Mouse (Mus musculus): Measurements from ENCODE around the gene Crip3. TPM values are rescaled to one million over a fixed set of nuclear protein-coding genes. Genes with fewer than 3 reads are reported as not detected.

The Crip3 gene
- polyA plus RNA-seq, 1 experiment from 2014 or later: 0.24 TPM

DNA sequence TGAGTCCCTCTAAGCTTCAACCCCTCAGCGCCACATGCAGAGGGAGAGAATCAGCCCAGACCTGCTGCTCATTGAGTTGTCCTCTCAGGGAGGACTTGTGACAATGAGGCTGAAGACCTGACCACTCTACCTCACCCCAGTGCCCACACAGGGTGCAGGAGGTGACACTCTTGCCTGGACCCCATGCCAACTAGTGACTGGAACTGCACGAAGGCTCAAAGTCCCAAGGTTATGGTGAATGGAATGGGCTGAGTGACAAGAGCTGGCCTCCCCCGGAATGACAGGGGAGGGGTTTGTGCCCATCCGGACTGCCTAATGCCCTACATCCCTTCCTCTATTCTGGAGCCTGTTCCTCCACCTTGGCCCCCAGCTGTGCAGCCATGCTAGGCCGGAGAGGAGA, 24.0 kb downstream of the Crip3 start:
- Histone ChIP-seq H3K4me1 (ENCODE audit: control insufficient read depth, insufficient read depth, low read length) (peaks cover 27% of the 10 kb centered on the region), H3K9me3 (ENCODE audit: control insufficient read depth, low read length) (no peaks in the 10 kb centered on the region), H3K4me3 (ENCODE audit: low read depth, low read length) (no peak overlapping the region), H3K9ac (ENCODE audit: low read length) (no peak overlapping the region), H3K36me3 (ENCODE audit: control insufficient read depth, insufficient read depth, low read length) (no peaks in the 10 kb centered on the region), H3K27ac (ENCODE audit: low read depth, low read length) (no peak overlapping the region), H3K27me3 (ENCODE audit: control insufficient read depth, insufficient read depth, low read length) (peaks cover 30% of the 10 kb centered on the region), H3K4me2 (ENCODE audit: low read depth) (no peak overlapping the region)
- no peak for ATAC-seq (ENCODE audit: insufficient read depth, low FRiP score, low TSS enrichment)
- no peak for DNase-seq (ENCODE audit: low spot score)
- WGBS: 34% methylated on average over 5 of the region's 5 CpGs

DNA sequence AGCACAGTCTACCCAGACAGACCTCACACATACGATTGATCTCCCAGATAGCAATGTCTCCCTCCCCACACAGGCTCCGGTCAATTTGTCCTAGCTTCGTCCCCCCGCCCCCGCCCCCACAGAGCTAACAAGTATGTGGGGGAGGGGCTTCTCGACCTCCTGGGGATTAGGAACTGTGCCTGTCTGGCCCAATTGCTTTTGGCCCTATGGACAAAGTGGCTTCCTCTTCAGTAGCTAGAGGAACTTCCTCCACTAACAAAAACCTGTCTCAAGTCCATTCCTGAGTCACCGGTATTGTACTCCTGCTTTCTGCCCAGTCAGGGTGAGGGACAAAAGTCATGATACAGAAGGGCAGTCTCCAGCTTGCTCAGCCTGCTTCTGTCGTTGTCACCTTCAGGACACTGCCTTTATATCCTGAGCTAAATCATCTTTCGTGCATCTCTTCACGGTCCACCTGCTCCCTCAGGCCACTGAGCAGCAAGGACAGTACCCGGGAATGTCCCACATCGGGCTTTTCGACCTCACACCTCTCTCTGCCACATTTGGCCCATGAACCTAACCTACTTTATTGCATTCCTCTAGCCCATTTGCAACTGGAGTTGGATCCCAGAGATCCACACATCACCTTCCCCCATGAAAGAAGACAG, 24.7 kb downstream of the Crip3 start:
- Histone ChIP-seq H3K9ac (ENCODE audit: low read length) (no peak overlapping the region; the same call in 1 of the 2 replicates), H3K4me1 (ENCODE audit: control insufficient read depth, insufficient read depth, low read length) (peaks cover 27% of the 10 kb centered on the region), H3K36me3 (ENCODE audit: control insufficient read depth, insufficient read depth, low read length) (no peaks in the 10 kb centered on the region), H3K4me3 (ENCODE audit: low read depth, low read length) (peak overlapping the region; percentile 25; the same call in 1 of the 2 replicates), H3K4me2 (ENCODE audit: low read depth) (peak overlapping the region; percentile 68; the same call in 1 of the 2 replicates), H3K9me3 (ENCODE audit: control insufficient read depth, low read length) (no peaks in the 10 kb centered on the region), H3K27ac (ENCODE audit: low read depth, low read length) (no peak overlapping the region; the same call in 1 of the 2 replicates), H3K27me3 (ENCODE audit: control insufficient read depth, insufficient read depth, low read length) (peaks cover 30% of the 10 kb centered on the region)
- WGBS: 6% methylated on average over 13 of the region's 13 CpGs
- DNase-seq (ENCODE audit: low spot score): no peak
- no peak for ATAC-seq (ENCODE audit: insufficient read depth, low FRiP score, low TSS enrichment)

DNA sequence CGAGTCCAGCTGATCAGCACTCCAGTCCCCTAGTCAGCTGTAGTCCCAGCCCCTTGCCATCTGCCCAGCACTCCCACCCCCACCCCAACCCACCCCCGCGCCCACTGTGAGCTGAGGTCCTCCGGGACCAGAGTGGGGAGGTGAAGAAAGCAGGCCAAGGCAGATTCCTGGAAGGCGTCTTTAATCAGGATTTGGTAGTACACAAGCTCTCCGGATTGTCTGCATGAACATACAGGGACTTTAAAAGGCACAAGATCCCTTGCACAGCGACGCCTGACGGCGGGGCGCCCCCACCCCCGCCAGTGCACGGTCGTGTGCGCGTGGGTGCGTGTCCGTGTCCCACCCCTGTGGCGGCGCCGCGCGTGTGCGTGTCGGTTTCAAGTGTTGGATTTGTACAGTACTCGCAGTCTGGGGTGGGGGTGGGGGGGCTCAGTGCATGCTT, 25.3 kb downstream of the Crip3 start:
- H3K9ac ChIP-seq (ENCODE audit: low read length): peak overlapping the region; percentile 45
- H3K27ac ChIP-seq (ENCODE audit: low read depth, low read length): peak overlapping the region; percentile 64; the same call in 1 of the 2 replicates
- peaks cover 27% of the 10 kb centered on the region for H3K4me1 ChIP-seq (ENCODE audit: control insufficient read depth, insufficient read depth, low read length)
- H3K4me3 ChIP-seq (ENCODE audit: low read depth, low read length): peak overlapping the region; percentile 25
- H3K4me2 ChIP-seq (ENCODE audit: low read depth): peak overlapping the region; percentile 68
- no peaks in the 10 kb centered on the region for H3K36me3 ChIP-seq (ENCODE audit: control insufficient read depth, insufficient read depth, low read length)
- 1% methylated on average over 26 of the region's 26 CpGs for WGBS
- H3K27me3 ChIP-seq (ENCODE audit: control insufficient read depth, insufficient read depth, low read length): peaks cover 30% of the 10 kb centered on the region
- ATAC-seq (ENCODE audit: insufficient read depth, low FRiP score, low TSS enrichment): peak; percentile 28; the same call in 1 of the 2 replicates
- peak; percentile 38 for DNase-seq (ENCODE audit: low spot score)
- no peaks in the 10 kb centered on the region for H3K9me3 ChIP-seq (ENCODE audit: control insufficient read depth, low read length)

DNA sequence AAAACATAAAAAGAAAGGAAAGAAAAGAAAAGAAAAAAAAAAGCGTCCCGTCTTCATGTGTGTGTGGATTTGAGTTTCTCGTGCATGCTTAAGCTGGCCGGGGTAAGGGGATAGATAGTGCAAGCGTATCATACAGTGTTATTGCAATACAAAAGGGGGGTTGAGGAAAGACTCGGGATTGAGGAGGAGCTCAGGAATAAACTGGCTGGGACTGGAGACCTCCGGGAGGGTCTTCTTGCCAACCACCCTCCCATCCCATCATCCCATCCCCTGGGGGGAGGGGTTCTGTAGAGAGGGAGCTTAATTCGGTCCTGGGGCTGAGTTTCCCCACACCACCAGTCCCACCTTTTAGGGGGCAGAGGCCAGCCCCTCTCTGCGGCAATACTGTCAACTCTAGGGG, 25.8 kb downstream of the Crip3 start:
- peaks cover 27% of the 10 kb centered on the region for H3K4me1 ChIP-seq (ENCODE audit: control insufficient read depth, insufficient read depth, low read length)
- no peaks in the 10 kb centered on the region for H3K36me3 ChIP-seq (ENCODE audit: control insufficient read depth, insufficient read depth, low read length)
- peak overlapping the region; percentile 68 for H3K4me2 ChIP-seq (ENCODE audit: low read depth)
- WGBS: 3% methylated on average over 9 of the region's 9 CpGs
- H3K27ac ChIP-seq (ENCODE audit: low read depth, low read length): no peak overlapping the region
- peak overlapping the region; percentile 42 for H3K9ac ChIP-seq (ENCODE audit: low read length)
- peak overlapping the region; percentile 36 for H3K4me3 ChIP-seq (ENCODE audit: low read depth, low read length)
- ATAC-seq (ENCODE audit: insufficient read depth, low FRiP score, low TSS enrichment) (peak; percentile 24; the same call in 1 of the 2 replicates), DNase-seq (ENCODE audit: low spot score) (no peak)
- peaks cover 31% of the 10 kb centered on the region for H3K27me3 ChIP-seq (ENCODE audit: control insufficient read depth, insufficient read depth, low read length)
- H3K9me3 ChIP-seq (ENCODE audit: control insufficient read depth, low read length): no peaks in the 10 kb centered on the region

DNA sequence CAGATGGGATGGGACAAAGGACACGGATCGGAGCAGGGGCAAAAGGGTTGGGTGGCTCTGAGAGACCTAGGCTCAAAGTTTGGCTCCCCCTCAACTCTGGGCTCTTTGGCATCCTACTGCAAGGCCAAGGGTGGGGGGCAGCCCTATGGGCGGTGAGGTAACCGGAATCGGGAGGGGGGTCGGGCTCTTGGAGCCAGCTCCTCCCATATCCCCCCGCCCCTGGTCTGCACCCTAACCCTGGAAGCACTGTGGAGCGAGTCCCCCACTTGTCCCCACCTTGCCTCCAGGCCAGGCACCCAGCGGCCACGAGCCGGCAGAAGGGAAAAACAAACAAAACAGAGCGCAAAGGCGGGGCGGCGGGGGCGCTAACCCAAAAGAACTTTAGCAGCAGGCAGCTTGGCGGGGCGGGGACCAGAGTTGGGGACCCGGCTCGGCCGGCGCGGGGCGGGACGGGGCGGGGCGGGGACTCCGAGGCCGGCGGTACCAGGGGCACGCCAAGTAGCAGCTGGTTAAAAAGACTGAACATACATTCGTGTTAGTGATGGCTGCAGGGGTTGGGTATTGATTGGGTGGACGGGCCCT, 26.5 kb downstream of the Crip3 start:
- H3K9ac ChIP-seq (ENCODE audit: low read length): peak overlapping the region; percentile 42

DNA sequence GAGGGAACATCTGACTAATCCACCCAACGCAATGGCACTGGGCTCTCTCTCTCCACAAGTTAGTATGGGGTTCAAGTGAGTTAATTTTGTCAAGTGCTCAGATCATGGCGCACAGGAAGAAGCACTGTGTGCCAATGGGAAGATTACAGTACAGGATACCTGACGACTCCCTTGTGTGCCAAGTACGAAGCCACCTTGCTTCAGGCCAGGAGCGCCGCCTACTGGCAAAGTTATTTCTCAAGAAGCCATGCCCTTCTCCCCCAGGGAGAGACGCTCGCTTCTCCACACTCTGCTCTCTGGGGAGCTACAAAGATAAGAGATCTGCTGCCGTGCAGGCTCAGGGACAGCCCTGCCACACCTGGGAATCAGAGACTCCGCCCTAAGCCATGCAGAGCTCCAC, 29.1 kb downstream of the Crip3 start:
- H3K4me1 ChIP-seq (ENCODE audit: control insufficient read depth, insufficient read depth, low read length): peaks cover 25% of the 10 kb centered on the region
- H3K4me2 ChIP-seq (ENCODE audit: low read depth): no peak overlapping the region
- no peak overlapping the region for H3K4me3 ChIP-seq (ENCODE audit: low read depth, low read length)
- peaks cover 49% of the 10 kb centered on the region for H3K27me3 ChIP-seq (ENCODE audit: control insufficient read depth, insufficient read depth, low read length)
- ATAC-seq (ENCODE audit: insufficient read depth, low FRiP score, low TSS enrichment): no peak
- H3K36me3 ChIP-seq (ENCODE audit: control insufficient read depth, insufficient read depth, low read length): no peaks in the 10 kb centered on the region
- no peak for DNase-seq (ENCODE audit: low spot score)
- no peak overlapping the region for H3K27ac ChIP-seq (ENCODE audit: low read depth, low read length)
- 14% methylated on average over 10 of the region's 10 CpGs for WGBS
- no peaks in the 10 kb centered on the region for H3K9me3 ChIP-seq (ENCODE audit: control insufficient read depth, low read length)
- no peak overlapping the region for H3K9ac ChIP-seq (ENCODE audit: low read length)

More for the DNA sequence above, 26.5 kb downstream of the Crip3 start:
- peak; percentile 40; the same call in 1 of the 2 replicates for ATAC-seq (ENCODE audit: insufficient read depth, low FRiP score, low TSS enrichment)
- Histone ChIP-seq H3K9me3 (ENCODE audit: control insufficient read depth, low read length) (no peaks in the 10 kb centered on the region), H3K4me1 (ENCODE audit: control insufficient read depth, insufficient read depth, low read length) (peaks cover 27% of the 10 kb centered on the region), H3K27me3 (ENCODE audit: control insufficient read depth, insufficient read depth, low read length) (peaks cover 37% of the 10 kb centered on the region), H3K27ac (ENCODE audit: low read depth, low read length) (no peak overlapping the region), H3K4me2 (ENCODE audit: low read depth) (peak overlapping the region; percentile 68), H3K4me3 (ENCODE audit: low read depth, low read length) (peak overlapping the region; percentile 36), H3K36me3 (ENCODE audit: control insufficient read depth, insufficient read depth, low read length) (no peaks in the 10 kb centered on the region)
- 1% methylated on average over 33 of the region's 33 CpGs for WGBS
- peak; percentile 68 for DNase-seq (ENCODE audit: low spot score)

DNA sequence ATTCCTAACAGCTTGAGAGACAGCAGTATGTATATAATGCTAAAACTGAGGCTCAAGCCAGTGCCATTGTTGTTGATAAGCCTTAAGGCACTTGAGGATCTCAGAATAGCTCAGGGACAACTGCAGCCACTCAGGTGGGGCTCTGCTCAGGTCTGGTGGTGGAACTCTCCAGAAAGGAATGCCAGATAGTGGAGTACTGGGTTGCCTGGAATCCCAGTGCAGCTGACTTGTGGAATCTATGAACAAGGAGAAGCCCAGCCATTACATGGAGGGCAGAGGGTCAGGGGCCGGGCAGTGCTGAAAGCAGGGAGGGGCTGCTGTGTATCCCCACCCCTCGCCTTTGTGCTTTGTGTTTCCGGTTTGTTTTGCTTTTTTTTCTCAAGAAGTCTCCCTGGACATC, 29.7 kb downstream of the Crip3 start:
- WGBS: 31% methylated on average over 3 of the region's 3 CpGs
- H3K27ac ChIP-seq (ENCODE audit: low read depth, low read length): no peak overlapping the region
- no peak overlapping the region for H3K4me3 ChIP-seq (ENCODE audit: low read depth, low read length)
- H3K4me1 ChIP-seq (ENCODE audit: control insufficient read depth, insufficient read depth, low read length): peaks cover 21% of the 10 kb centered on the region
- no peaks in the 10 kb centered on the region for H3K36me3 ChIP-seq (ENCODE audit: control insufficient read depth, insufficient read depth, low read length)
- no peak for ATAC-seq (ENCODE audit: insufficient read depth, low FRiP score, low TSS enrichment)
- peaks cover 44% of the 10 kb centered on the region for H3K27me3 ChIP-seq (ENCODE audit: control insufficient read depth, insufficient read depth, low read length)
- no peaks in the 10 kb centered on the region for H3K9me3 ChIP-seq (ENCODE audit: control insufficient read depth, low read length)
- H3K4me2 ChIP-seq (ENCODE audit: low read depth): no peak overlapping the region
- no peak for DNase-seq (ENCODE audit: low spot score)
- H3K9ac ChIP-seq (ENCODE audit: low read length): no peak overlapping the region

DNA sequence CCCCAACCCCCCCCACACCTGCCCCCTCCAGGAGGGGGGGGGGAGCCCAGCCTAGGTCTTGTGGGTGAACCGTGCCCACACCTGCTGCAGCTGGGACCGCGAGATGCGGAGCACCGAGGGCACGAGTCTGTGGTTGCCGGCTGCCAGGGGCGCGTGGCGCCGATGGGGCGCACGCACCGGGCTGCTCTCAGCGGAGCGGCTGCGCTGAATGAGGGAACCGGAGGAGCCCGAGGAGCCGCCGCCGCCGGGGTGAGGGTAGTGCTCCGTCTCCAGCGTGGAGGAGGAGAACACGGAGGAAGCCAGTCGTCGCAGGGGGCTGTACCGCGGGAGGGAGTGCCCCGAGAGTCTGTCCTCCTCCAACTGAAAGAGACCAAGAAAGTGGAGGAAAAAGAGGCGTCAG, 31.9 kb downstream of the Crip3 start:
- no peaks in the 10 kb centered on the region for H3K9me3 ChIP-seq (ENCODE audit: control insufficient read depth, low read length)
- H3K36me3 ChIP-seq (ENCODE audit: control insufficient read depth, insufficient read depth, low read length): no peaks in the 10 kb centered on the region
- H3K9ac ChIP-seq (ENCODE audit: low read length): no peak overlapping the region
- peaks cover 31% of the 10 kb centered on the region for H3K27me3 ChIP-seq (ENCODE audit: control insufficient read depth, insufficient read depth, low read length)
- peak overlapping the region; percentile 13 for H3K4me2 ChIP-seq (ENCODE audit: low read depth)
- ATAC-seq (ENCODE audit: insufficient read depth, low FRiP score, low TSS enrichment) (no peak), DNase-seq (ENCODE audit: low spot score) (no peak)
- peak overlapping the region; percentile 21; the same call in 1 of the 2 replicates for H3K4me3 ChIP-seq (ENCODE audit: low read depth, low read length)
- no peak overlapping the region for H3K27ac ChIP-seq (ENCODE audit: low read depth, low read length)
- H3K4me1 ChIP-seq (ENCODE audit: control insufficient read depth, insufficient read depth, low read length): peaks cover 1% of the 10 kb centered on the region; the same call in 1 of the 2 replicates
- 1% methylated on average over 32 of the region's 32 CpGs for WGBS

DNA sequence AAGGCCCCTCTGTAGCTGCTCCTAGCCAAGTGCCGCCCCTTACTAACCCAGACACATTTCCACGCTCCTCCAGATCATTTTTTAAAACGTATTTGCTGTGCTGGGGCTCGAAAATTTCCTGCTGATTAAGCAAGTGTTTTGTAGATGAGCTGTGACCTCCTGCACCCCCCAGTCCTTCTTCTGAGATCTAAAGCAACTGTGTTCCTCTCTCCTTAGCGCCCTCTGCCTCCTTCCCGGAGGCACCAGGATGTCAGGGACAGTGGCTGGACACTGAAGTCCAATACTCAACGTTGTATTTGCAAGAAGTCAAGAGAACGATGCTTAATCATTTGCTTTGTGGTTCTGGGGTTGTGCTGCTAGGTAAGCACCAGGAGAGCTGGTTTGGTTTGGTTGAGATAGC, 32.6 kb downstream of the Crip3 start:
- no peak overlapping the region for H3K4me3 ChIP-seq (ENCODE audit: low read depth, low read length)
- no peaks in the 10 kb centered on the region for H3K9me3 ChIP-seq (ENCODE audit: control insufficient read depth, low read length)
- no peak for DNase-seq (ENCODE audit: low spot score)
- peaks cover 28% of the 10 kb centered on the region for H3K27me3 ChIP-seq (ENCODE audit: control insufficient read depth, insufficient read depth, low read length)
- ATAC-seq (ENCODE audit: insufficient read depth, low FRiP score, low TSS enrichment): no peak
- H3K27ac ChIP-seq (ENCODE audit: low read depth, low read length): no peak overlapping the region
- H3K4me1 ChIP-seq (ENCODE audit: control insufficient read depth, insufficient read depth, low read length): no peaks in the 10 kb centered on the region
- peak overlapping the region; percentile 13 for H3K4me2 ChIP-seq (ENCODE audit: low read depth)
- 15% methylated on average over 8 of the region's 8 CpGs for WGBS
- no peaks in the 10 kb centered on the region for H3K36me3 ChIP-seq (ENCODE audit: control insufficient read depth, insufficient read depth, low read length)
- no peak overlapping the region for H3K9ac ChIP-seq (ENCODE audit: low read length)
